17 mouse cellular contexts compared by ENCODE assay signal in genomic region chr9:34824358-34825088, GRCm38 (mm10).
DNase-seq lines count a peak whose midpoint lies in the region; ATAC-seq and TF ChIP-seq lines count a peak whose summit lies in the region.
"Had no signal": no experiment of that assay in that cellular context is flagged by ENCODE, and none has a peak within 500 bp of the region (broad histone marks: within the 10 kb centered on the region; RNA-seq: fewer than 3 reads in every experiment).

No protein-coding gene starts in this region.

- TF ChIP-seq POLR2A in heart, adult 2 months (IDR thresholded peaks at IDR 0.05; ENCODE audit: insufficient read depth, low read depth, low read length) = no peak

- no peak overlapping the region for H3K4me2 ChIP-seq in neural tube, embryonic 13.5 days
- H3K4me2 ChIP-seq: embryonic facial prominence, embryonic 12.5 days; liver, embryonic 11.5 days; lung, embryonic 14.5 days; midbrain, embryonic 12.5 days had no signal

- WGBS in heart, adult 2 months = 85% methylated on average over 18 of the region's 18 CpGs
- 62% methylated on average over 18 of the region's 18 CpGs for WGBS in neural tube, embryonic 13.5 days

- no peaks in the 10 kb centered on the region for H3K79me2 ChIP-seq in heart, adult 2 months (replicated peaks; ENCODE audit: control insufficient read depth, insufficient read depth, low read length)

- ATAC-seq in neural tube, embryonic 13.5 days (ENCODE audit: low read depth) = peak; percentile 76

- peak; percentile 40 for DNase-seq in heart, adult 11 months
- no peak for DNase-seq in heart, adult 2 months
- peak; percentile 19 for DNase-seq in layer of hippocampus, adult 9-11 months
- DNase-seq in layer of hippocampus, postnatal 36 days = no peak
- peak; percentile 56 for DNase-seq in gonadal fat pad, adult 2 months (ENCODE audit: low read depth)
- DNase-seq in heart, postnatal 4 days = no peak
- DNase-seq: cerebellum, adult 8-10 months; kidney, adult 11 months; lung, embryonic 14.5 days; lung, postnatal 4 days; right cerebral cortex, postnatal 25 days; thymus, postnatal 25 days had no signal

- TF ChIP-seq CTCF in heart, adult 2 months (IDR thresholded peaks at IDR 0.05) = no peak

- H3K27ac ChIP-seq in heart, adult 2 months = no peak overlapping the region
- peak overlapping the region; percentile 71 for H3K27ac ChIP-seq in neural tube, embryonic 13.5 days (replicated peaks)
- H3K27ac ChIP-seq: embryonic facial prominence, embryonic 12.5 days; limb, embryonic 10.5 days had no signal

- no peak overlapping the region for H3K9ac ChIP-seq in heart, adult 2 months (ENCODE audit: low read depth, low read length)
- H3K9ac ChIP-seq in neural tube, embryonic 13.5 days = no peak overlapping the region
- H3K9ac ChIP-seq: embryonic facial prominence, embryonic 12.5 days; lung, embryonic 14.5 days; midbrain, embryonic 12.5 days had no signal

- intact Hi-C loops in heart, adult 2 months (cut with DNase I) = no loop called here

- no peak for TF ChIP-seq EP300 in heart, adult 2 months (IDR thresholded peaks at IDR 0.05; ENCODE audit: insufficient read depth, low read depth, low read length)

- no peaks in the 10 kb centered on the region for H3K36me3 ChIP-seq in heart, adult 2 months (ENCODE audit: control insufficient read depth, insufficient read depth, low read length)
- H3K36me3 ChIP-seq in neural tube, embryonic 13.5 days = no peaks in the 10 kb centered on the region
- H3K36me3 ChIP-seq: embryonic facial prominence, embryonic 12.5 days; limb, embryonic 10.5 days; midbrain, embryonic 12.5 days had no signal

- H3K4me1 ChIP-seq in heart, adult 2 months (ENCODE audit: control insufficient read depth, insufficient read depth, low read length) = no peaks in the 10 kb centered on the region
- peaks cover 31% of the 10 kb centered on the region for H3K4me1 ChIP-seq in neural tube, embryonic 13.5 days (replicated peaks)
- H3K4me1 ChIP-seq: embryonic facial prominence, embryonic 12.5 days had no signal

- H3K27me3 ChIP-seq in heart, adult 2 months (ENCODE audit: control insufficient read depth, insufficient read depth, low read length) = no peaks in the 10 kb centered on the region
- H3K27me3 ChIP-seq in neural tube, embryonic 13.5 days = no peaks in the 10 kb centered on the region
- H3K27me3 ChIP-seq: embryonic facial prominence, embryonic 12.5 days; midbrain, embryonic 12.5 days had no signal

- no peak overlapping the region for H3K4me3 ChIP-seq in heart, adult 2 months
- H3K4me3 ChIP-seq in neural tube, embryonic 13.5 days = no peak overlapping the region
- H3K4me3 ChIP-seq: embryonic facial prominence, embryonic 12.5 days; limb, embryonic 10.5 days; midbrain, embryonic 12.5 days had no signal

- no peaks in the 10 kb centered on the region for H3K9me3 ChIP-seq in neural tube, embryonic 13.5 days
- H3K9me3 ChIP-seq: embryonic facial prominence, embryonic 12.5 days; limb, embryonic 10.5 days; midbrain, embryonic 12.5 days had no signal

Comparison
In these comparisons a context has a peak if more than half of its experiments do, and no peak if none do; other contexts are left out.
1. DNase-seq: peak in heart, adult 11 months (single experiment), layer of hippocampus, adult 9-11 months (single experiment) and gonadal fat pad, adult 2 months (single experiment); none in heart, adult 2 months (0 of 2), layer of hippocampus, postnatal 36 days (0 of 2) and heart, postnatal 4 days (single experiment).